Mouse (Mus musculus) intestine, postnatal 0 days (tissue): ENCODE results near the gene Ubash3b. TPM values are rescaled to one million over a fixed set of nuclear protein-coding genes. Genes with fewer than 3 reads are reported as not detected.
A peak's percentile ranks its signal among the peaks of the same experiment; 100 is the strongest.

ENCODE experiments used
- ATAC-seq: fragments of 200-750 bp; cut with Nextera tagmentation; 2 replicates; pipeline ENCODE4 v1.8.0; 2017; ENCODE audit warnings: mild to moderate bottlenecking, moderate TSS enrichment, moderate library complexity
- H3K27ac ChIP-seq: fragments of 300-500 bp; sonication (generic); 2 replicates; pipeline ENCODE4 v1.5.1; 2014; ENCODE audit warnings: mild to moderate bottlenecking, low read depth, low read length, moderate library complexity
- H3K27me3 ChIP-seq: fragments of 300-500 bp; sonication (generic); replicated peaks from 2 replicates; pipeline ENCODE4 v1.6.1; 2014; ENCODE audit warnings: low read length, mixed read lengths; ENCODE audit not compliant: control insufficient read depth, insufficient read depth
- H3K36me3 ChIP-seq: fragments of 300-500 bp; sonication (generic); 2 replicates; pipeline ENCODE4 v1.6.1; 2014; ENCODE audit warnings: mild to moderate bottlenecking, moderate library complexity; ENCODE audit not compliant: control insufficient read depth, insufficient read depth
- H3K4me1 ChIP-seq: fragments of 300-500 bp; sonication (generic); replicated peaks from 2 replicates; pipeline ENCODE4 v1.6.1; 2014; ENCODE audit warnings: antibody characterized with exemption, low read length, mixed read lengths; ENCODE audit not compliant: control insufficient read depth, insufficient read depth
- H3K4me2 ChIP-seq: fragments of 300-500 bp; sonication (generic); replicated peaks from 2 replicates; pipeline ENCODE4 v1.6.1; 2014; ENCODE audit warnings: low read depth, mild to moderate bottlenecking, moderate library complexity
- H3K4me3 ChIP-seq: fragments of 300-500 bp; sonication (generic); 2 replicates; pipeline ENCODE4 v1.5.1; 2014; ENCODE audit warnings: low read depth, low read length
- H3K9ac ChIP-seq: fragments of 300-500 bp; sonication (generic); 2 replicates; pipeline ENCODE4 v1.6.1; 2014; ENCODE audit warnings: mild to moderate bottlenecking, low read depth, low read length
- H3K9me3 ChIP-seq: fragments of 300-500 bp; sonication (generic); 2 replicates; pipeline ENCODE4 v1.6.1; 2016; ENCODE audit warnings: mixed run types; ENCODE audit not compliant: control insufficient read depth
- CTCF ChIP-seq: sonication (generic); IDR thresholded peaks from 2 replicates; pipeline ENCODE4 v1.5.1; 2016; ENCODE audit warnings: low read depth, mild to moderate bottlenecking, control low read depth, antibody characterized with exemption, moderate library complexity
- WGBS: fragments of 180-500 bp; shearing (Covaris S2); extraction: QIAGEN DNeasy Blood & Tissue Kit; methylation state at CpG from one replicate; pipeline ENCODE4 v1.1.7; 2014; 5-methylcytosine and 5-hydroxymethylcytosine counted together
- polyA plus RNA-seq: library from polyadenylated mRNA; unstranded; fragments of >200 nt; fragmentation: Nextera tagmentation; extraction: Ambion mirVana; gene quantifications from 2 replicates; pipeline ENCODE4 v1.2.1, GENCODE M21; 2015

The Ubash3b gene
- polyA plus RNA-seq, 1 experiment from 2014 or later = 6.3 TPM

DNA sequence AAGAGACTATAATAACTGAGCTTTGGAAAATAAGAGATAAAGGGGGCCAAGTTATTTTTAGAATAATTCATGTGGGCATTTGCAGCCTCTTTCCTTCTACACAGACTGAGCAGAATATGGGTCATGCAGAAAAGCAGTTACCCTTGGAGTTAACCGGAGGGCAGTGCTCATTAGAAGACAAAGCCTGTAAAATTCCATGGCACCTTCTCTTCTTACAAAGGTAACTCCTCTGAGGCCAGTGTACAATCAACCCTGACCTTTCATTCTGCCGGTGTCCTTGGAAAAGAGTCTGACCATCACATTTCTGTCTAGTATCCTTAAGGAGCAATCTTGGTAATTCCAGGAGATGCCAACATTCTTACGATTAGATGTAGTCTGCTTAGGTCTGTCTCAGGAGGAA is 120.1 kb downstream of the Ubash3b start:
- TF ChIP-seq CTCF = no peak
- no peaks in the 10 kb centered on the region for H3K27me3 ChIP-seq
- no peaks in the 10 kb centered on the region for H3K4me1 ChIP-seq
- ATAC-seq = no peak
- no peak overlapping the region for H3K27ac ChIP-seq
- H3K36me3 ChIP-seq = peaks cover 6% of the 10 kb centered on the region; the same call in 1 of the 2 replicates
- H3K9me3 ChIP-seq = no peaks in the 10 kb centered on the region
- no peak overlapping the region for H3K4me3 ChIP-seq
- H3K9ac ChIP-seq = no peak overlapping the region
- no peak overlapping the region for H3K4me2 ChIP-seq
- WGBS = 84% methylated on average over 3 of the region's 3 CpGs

- no peak overlapping the region for H3K9ac ChIP-seq
- H3K9me3 ChIP-seq = no peaks in the 10 kb centered on the region
- no peaks in the 10 kb centered on the region for H3K27me3 ChIP-seq
- TF ChIP-seq CTCF = no peak
- no peak for ATAC-seq
- peaks cover 10% of the 10 kb centered on the region; the same call in 1 of the 2 replicates for H3K36me3 ChIP-seq
- H3K4me1 ChIP-seq = no peaks in the 10 kb centered on the region
- no peak overlapping the region for H3K4me2 ChIP-seq
- no peak overlapping the region for H3K4me3 ChIP-seq
- no peak overlapping the region for H3K27ac ChIP-seq
- whole genome bisulfite sequencing = 55% methylated on average over 9 of the region's 9 CpGs
These were observed 123.3 kb downstream of the Ubash3b start for GRCm38 (mm10) chr9:41038150-41038664.

- no peaks in the 10 kb centered on the region for H3K27me3 ChIP-seq
- H3K9ac ChIP-seq = no peak overlapping the region
- no peak for TF ChIP-seq CTCF
- no peaks in the 10 kb centered on the region for H3K4me1 ChIP-seq
- 40% methylated on average over 18 of the region's 18 CpGs for WGBS
- H3K4me3 ChIP-seq = no peak overlapping the region
- peaks cover 11% of the 10 kb centered on the region; the same call in 1 of the 2 replicates for H3K36me3 ChIP-seq
- ATAC-seq = no peak
- no peak overlapping the region for H3K27ac ChIP-seq
- no peak overlapping the region for H3K4me2 ChIP-seq
- H3K9me3 ChIP-seq = no peaks in the 10 kb centered on the region
These were observed 129.7 kb downstream of the Ubash3b start for GRCm38 (mm10) chr9:41031590-41032489.

- no peak overlapping the region for H3K4me2 ChIP-seq
- H3K9me3 ChIP-seq = no peaks in the 10 kb centered on the region
- H3K36me3 ChIP-seq = peaks cover 5% of the 10 kb centered on the region; the same call in 1 of the 2 replicates
- H3K27ac ChIP-seq = no peak overlapping the region
- 57% methylated on average over 6 of the region's 6 CpGs for WGBS
- no peak overlapping the region for H3K9ac ChIP-seq
- no peaks in the 10 kb centered on the region for H3K27me3 ChIP-seq
- H3K4me3 ChIP-seq = no peak overlapping the region
- ATAC-seq = no peak
- peak; percentile 65 for TF ChIP-seq CTCF
- H3K4me1 ChIP-seq = no peaks in the 10 kb centered on the region
These were observed 131.7 kb downstream of the Ubash3b start for GRCm38 (mm10) chr9:41029827-41030226.

DNA sequence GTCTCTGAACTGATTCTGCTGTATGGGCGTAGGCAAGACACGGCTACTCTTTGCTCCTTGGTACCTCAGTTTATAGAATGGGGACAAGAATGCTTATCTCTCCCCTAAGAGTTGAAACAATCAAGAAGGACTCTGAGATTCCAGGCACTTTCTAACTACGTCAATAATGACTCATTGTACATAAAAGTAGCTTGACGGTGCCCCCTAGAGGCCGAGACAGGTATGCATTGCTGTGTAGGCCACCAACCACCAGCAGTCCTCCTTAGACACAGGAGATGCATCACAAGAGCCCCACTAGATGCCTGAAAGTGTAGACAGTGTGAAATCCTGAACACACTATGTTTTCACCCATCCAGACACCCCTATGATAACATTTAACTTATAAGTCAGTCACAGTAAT is 133.0 kb downstream of the Ubash3b start:
- no peak overlapping the region for H3K9ac ChIP-seq
- no peak for ATAC-seq
- H3K27me3 ChIP-seq = no peaks in the 10 kb centered on the region
- H3K4me2 ChIP-seq = no peak overlapping the region
- no peaks in the 10 kb centered on the region for H3K4me1 ChIP-seq
- TF ChIP-seq CTCF = peak; percentile 77
- no peak overlapping the region for H3K4me3 ChIP-seq
- peaks cover 5% of the 10 kb centered on the region; the same call in 1 of the 2 replicates for H3K36me3 ChIP-seq
- 31% methylated on average over 5 of the region's 5 CpGs for WGBS
- no peak overlapping the region for H3K27ac ChIP-seq
- no peaks in the 10 kb centered on the region for H3K9me3 ChIP-seq

DNA sequence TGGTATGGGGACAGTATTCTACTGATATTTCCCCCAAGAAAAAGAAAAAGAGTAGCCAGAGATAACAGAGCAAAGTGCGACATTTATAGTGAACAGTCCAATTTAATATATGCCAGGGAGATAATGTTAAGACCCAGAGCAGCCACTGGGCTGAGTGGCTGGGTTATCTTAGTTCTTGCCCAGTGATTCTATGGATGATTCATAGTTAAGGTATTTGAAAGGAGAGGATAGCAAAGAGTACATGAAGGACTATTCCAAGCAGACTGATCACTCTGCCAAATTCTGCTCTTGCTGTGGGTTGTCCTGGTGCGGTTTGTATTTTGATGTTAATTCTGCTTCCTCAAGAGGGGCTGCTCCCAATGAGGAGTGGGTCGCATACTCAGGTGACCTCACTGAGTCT is 139.8 kb downstream of the Ubash3b start:
- WGBS = 61% methylated on average over 3 of the region's 3 CpGs
- no peaks in the 10 kb centered on the region for H3K27me3 ChIP-seq
- TF ChIP-seq CTCF = no peak

More for the DNA sequence above, 139.8 kb downstream of the Ubash3b start:
- Histone ChIP-seq H3K36me3 (no peaks in the 10 kb centered on the region; the same call in 1 of the 2 replicates), H3K9ac (no peak overlapping the region), H3K4me2 (no peak overlapping the region), H3K9me3 (no peaks in the 10 kb centered on the region), H3K27ac (no peak overlapping the region), H3K4me1 (no peaks in the 10 kb centered on the region), H3K4me3 (no peak overlapping the region)
- no peak for ATAC-seq
